Mouse (Mus musculus): ENCODE results near the gene Btbd9.

Btbd9 gene

GRCm38 (mm10) chr17:30339317-30339716 is 237.0 kb downstream of the Btbd9 start:
- DNase-seq (ENCODE audit: low read depth, low spot score): no peak

GRCm38 (mm10) chr17:30336816-30337215 is 239.5 kb downstream of the Btbd9 start:
- DNase-seq (ENCODE audit: low read depth, low spot score): no peak

DNA sequence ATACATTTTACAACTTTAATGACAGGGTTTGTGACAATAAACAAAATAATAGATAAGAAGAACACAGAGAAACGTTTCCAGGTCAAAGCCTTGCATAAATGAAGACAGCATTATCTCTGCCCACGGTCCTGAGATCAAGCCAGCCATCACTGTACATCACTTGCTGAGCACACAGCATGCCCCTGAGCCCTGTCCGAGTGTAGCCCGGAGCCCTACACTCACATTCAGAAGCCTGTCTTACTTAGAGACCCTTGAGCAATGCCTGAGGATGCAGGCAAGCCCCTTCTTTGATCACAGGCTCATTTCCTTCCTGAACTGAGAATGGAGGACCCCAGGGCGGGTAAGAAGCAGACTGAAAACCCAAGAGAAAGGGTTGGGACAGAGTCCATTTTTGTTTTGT is 240.0 kb downstream of the Btbd9 start:
- no peak for DNase-seq (ENCODE audit: low read depth, low spot score)

GRCm38 (mm10) chr17:30335746-30336145 is 240.5 kb downstream of the Btbd9 start:
- DNase-seq (ENCODE audit: low read depth, low spot score): no peak

GRCm38 (mm10) chr17:30334257-30334656 is 242.0 kb downstream of the Btbd9 start:
- DNase-seq (ENCODE audit: low read depth, low spot score): no peak

- DNase-seq (ENCODE audit: low read depth, low spot score): no peak
These were observed 243.2 kb downstream of the Btbd9 start for GRCm38 (mm10) chr17:30333136-30333535.

GRCm38 (mm10) chr17:30331380-30331779 is 244.9 kb downstream of the Btbd9 start:
- DNase-seq (ENCODE audit: low read depth, low spot score): no peak

GRCm38 (mm10) chr17:30329531-30329930 is 246.8 kb downstream of the Btbd9 start:
- no peak for DNase-seq (ENCODE audit: low read depth, low spot score)

DNA sequence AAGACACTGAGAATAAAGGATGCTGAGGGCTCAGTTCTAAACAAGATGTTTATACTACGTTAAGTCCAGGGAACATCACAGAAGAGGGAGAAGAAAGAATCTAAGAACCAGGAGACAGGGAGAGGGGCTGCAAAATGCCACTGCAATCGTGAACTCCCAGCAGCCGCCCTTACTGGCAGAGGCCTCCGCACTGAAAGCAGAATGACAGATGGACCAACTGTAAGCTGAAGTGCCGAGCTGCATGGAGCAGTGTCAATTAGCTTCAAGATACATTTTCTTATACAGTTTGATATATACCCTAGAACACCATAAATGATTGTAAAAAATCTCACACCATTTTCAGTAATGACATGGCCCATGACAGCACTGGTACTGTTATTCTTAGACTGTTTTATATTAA is 247.4 kb downstream of the Btbd9 start:
- no peak for DNase-seq (ENCODE audit: low read depth, low spot score)

DNA sequence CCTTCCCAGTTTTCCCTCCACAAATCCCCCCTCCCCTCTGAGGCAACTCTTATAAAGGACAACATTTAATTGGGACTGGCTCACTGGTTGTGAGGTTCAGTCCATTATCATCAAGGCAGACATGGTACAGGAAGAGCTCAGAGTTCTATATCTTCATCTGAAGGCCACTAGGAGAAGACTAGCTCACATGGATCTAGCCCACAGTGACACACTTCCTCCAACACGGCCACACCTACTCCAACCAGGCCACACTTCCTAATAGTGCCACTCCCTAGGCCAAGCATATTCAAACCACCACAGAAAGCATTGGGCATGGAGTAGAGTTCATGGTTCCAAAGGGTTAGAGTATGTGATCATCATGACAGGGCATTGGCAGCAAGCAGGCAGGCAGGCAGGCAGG is 249.4 kb downstream of the Btbd9 start:
- no peak for DNase-seq (ENCODE audit: low read depth, low spot score)

GRCm38 (mm10) chr17:30320301-30320700 is 256.0 kb downstream of the Btbd9 start:
- DNase-seq (ENCODE audit: low read depth, low spot score): no peak

- no peak for DNase-seq (ENCODE audit: low read depth, low spot score)
These were observed 263.6 kb downstream of the Btbd9 start for GRCm38 (mm10) chr17:30312688-30313087.

DNA sequence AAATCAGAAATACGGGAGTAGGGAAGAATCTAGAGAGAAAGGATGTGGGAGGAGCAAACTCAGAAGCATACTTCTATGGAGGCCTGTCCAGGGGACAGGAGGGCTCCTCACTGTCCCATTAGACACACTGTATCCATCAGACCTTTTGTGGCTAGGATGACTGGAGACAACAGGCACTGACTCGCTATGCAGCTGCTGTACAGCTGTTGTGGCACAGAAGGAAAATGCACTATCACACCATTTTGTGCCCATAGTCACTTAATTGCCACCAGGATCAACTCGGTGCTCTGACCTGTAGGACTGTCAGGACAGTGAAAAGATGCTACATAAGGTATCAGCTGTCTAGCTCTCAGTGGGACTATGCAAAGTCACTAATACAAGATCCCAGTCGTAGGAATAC is 266.7 kb downstream of the Btbd9 start:
- DNase-seq (ENCODE audit: low read depth, low spot score): no peak

- no peak for DNase-seq (ENCODE audit: low read depth, low spot score)
These were observed 267.4 kb downstream of the Btbd9 start for GRCm38 (mm10) chr17:30308889-30309288.

DNA sequence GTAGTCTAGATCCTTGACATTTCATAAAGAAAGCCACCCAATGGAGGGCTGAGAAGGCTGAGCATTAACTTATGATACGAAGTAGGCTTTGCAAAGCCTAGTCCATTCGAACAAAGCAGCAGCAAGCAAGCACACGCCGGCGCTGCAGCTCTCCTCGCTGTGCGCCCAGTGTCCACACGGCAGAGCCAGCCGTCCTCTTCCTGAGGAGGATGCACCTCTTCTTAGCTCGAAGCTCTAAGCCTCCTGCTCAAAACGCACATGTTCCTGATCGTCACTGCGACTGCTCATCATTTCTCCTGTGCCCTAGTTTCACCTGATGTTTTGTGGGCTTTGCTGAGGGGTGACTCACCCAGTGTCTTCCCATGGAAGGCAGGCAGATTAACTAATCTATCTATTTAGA is 268.0 kb downstream of the Btbd9 start:
- no peak for DNase-seq (ENCODE audit: low read depth, low spot score)

DNA sequence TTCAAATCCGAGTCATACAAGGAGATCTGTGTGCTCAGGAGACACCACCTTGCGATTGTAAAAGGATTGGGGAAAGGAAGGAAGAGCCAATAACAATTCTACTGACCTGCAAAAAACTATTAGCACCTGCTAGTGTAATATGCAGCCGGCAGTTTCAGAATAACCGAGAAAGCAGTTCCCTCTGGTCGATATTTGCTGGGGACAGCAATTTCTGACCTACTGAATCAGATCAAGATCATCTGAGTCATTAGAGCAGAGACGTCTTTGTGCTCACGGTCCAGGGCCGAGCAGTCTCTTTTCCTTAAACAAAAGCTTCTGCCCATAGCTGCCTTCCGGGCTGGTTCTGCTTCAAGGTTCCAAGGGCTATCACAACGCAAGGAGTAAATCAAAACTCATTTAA is 269.1 kb downstream of the Btbd9 start:
- DNase-seq (ENCODE audit: low read depth, low spot score): no peak

GRCm38 (mm10) chr17:30304766-30305165 is 271.5 kb downstream of the Btbd9 start:
- DNase-seq (ENCODE audit: low read depth, low spot score): no peak

- DNase-seq (ENCODE audit: low read depth, low spot score): no peak
These were observed 274.9 kb downstream of the Btbd9 start for GRCm38 (mm10) chr17:30301338-30301737.

GRCm38 (mm10) chr17:30297432-30297831 is 278.9 kb downstream of the Btbd9 start:
- DNase-seq (ENCODE audit: low read depth, low spot score): no peak

DNA sequence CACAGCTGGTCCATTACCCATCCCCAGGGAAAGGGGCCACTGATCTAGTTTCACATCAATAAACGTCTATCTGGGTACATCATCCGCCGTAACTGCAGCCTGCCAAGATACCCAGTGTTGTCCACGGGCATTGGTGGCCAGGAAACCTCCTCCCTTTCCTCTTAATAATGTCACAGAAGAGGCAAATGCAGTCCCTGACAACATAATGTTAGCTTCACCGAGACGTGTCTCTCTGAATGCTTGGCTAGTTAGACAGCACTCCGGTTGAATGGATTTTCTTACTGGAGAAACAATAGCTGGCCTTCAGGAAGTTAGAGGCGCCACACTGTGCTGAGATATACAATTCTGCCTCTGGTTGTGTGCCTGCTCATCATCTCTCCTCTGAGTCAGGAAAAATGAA is 280.2 kb downstream of the Btbd9 start:
- no peak for DNase-seq (ENCODE audit: low read depth, low spot score)

GRCm38 (mm10) chr17:30292666-30293065 is 283.6 kb downstream of the Btbd9 start:
- DNase-seq (ENCODE audit: low read depth, low spot score): peak; percentile 49

DNA sequence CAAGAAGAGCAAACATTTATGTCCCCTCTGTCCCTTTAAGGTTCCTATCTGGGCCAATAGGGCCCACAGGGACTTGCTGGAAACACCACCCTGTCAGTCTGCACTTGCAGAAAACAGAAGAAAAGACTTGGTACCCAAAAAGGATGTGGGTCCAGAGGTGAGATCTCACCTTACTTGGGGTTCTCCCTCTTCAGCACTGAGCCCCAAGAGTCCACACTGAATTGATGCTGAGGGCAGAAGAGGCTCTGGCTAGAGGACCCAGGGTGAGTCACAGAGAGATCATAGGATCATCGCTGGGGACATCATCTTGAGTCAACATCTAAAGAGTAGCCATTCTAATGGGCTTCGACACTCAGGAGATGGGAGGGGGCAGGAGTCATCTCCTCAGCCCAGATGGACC is 290.6 kb downstream of the Btbd9 start:
- no peak for DNase-seq (ENCODE audit: low read depth, low spot score)

DNA sequence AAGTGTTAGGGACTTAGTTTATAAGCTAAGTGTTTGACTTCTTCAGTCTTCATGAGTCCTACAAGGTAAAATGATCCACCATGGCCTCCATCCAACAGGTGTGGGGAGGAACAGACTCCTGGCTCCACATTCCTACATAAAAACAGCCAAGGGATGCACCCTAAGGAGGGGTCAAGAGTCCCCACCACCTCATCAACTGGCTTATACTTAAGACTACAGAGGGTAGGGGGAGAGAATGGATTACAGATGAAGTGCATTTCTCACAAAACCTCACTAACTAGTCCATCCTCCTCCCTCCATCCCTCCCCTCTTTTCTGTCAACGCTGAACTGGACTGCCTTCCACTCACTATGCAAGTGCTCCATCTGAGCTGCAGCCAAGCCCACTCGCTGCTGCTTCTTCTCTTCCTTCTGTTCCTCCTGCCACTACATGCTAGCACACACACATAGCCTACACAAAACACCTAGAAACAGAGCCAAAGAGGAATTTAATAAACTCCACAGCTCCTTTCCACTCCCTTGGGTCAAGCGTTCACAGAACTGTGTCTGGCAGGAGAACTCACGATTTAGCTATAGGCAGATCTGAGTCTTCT is 292.7 kb downstream of the Btbd9 start:
- DNase-seq (ENCODE audit: low read depth, low spot score): no peak

DNA sequence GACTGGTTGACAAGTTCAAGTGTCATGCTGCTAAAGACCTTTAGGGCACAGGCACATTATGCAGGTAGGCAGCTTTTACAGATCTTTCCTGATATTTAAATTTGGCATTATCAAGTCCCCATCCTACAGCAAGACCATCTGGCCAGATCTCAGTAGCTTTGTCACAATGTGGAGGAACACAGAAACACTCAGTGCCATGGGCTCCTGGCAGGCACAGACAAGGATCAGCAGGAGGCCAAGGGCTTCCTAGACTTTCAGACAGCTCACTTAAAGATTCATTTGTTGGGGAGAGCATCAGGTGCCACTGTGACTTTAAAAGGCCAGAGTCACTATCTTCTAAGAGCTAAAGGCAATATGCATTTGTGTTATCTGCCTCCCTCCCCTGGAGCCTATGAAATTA is 293.3 kb downstream of the Btbd9 start:
- no peak for DNase-seq (ENCODE audit: low read depth, low spot score)

Measured in mesoderm, embryonic 11.5 days (tissue).